Mouse (Mus musculus): ENCODE measurements around the gene Il9r. TPM values are rescaled to one million over a fixed set of nuclear protein-coding genes. Genes with fewer than 3 reads are reported as not detected.
"Not testable (repeated sequence)": the region's sequence is repeated elsewhere in the genome, so short reads cannot be mapped to it uniquely, and the experiment has no call there.

The Il9r gene
- polyA plus RNA-seq, 1 experiment from 2014 or later, result 0.21 TPM

DNA sequence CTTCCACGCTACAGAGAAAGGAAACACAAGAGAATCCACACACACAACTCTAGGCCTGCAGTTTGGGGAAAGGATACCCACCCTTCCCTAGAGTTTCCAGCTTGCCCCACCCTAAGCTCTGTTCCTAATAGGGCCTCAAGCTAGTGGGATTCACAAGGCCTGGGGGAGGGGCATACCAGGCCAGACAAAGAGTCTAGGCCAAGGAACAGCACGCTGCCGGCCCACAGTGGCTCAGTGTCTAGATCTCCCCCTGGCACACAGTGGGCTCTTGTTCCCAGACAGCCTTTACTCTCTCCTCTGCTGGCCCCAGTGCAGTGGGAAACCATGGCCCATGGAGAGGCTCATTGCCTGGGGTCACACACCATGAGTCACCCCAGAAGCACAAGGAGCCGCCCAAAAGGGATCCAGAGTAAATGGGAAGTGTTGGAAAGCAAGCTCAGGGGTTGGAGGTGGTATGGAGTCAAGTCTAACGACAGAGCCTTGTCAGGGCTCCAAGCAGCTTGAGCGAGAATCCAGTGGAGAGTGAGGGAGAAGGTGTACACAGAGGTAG, 18.5 kb upstream of the Il9r start:
- Histone ChIP-seq H3K9ac (replicated peaks) (no peak overlapping the region), H3K27me3 (peaks cover 7% of the 10 kb centered on the region), H3K4me2 (peak overlapping the region; percentile 3; the same call in 1 of the 2 replicates), H3K9me3 (no peaks in the 10 kb centered on the region), H3K36me3 (peaks cover 33% of the 10 kb centered on the region), H3K27ac (0 out of 2 replicates have a peak overlapping the region, but pooled peaks have one; percentile 0), H3K4me3 (replicated peaks) (no peak overlapping the region), H3K4me1 (replicated peaks) (peaks cover 44% of the 10 kb centered on the region)
- ATAC-seq (ENCODE audit: insufficient number of reproducible peaks, insufficient read depth, low FRiP score, low TSS enrichment, low read depth), result no peak
- 64% methylated on average over 6 of the region's 6 CpGs for WGBS

DNA sequence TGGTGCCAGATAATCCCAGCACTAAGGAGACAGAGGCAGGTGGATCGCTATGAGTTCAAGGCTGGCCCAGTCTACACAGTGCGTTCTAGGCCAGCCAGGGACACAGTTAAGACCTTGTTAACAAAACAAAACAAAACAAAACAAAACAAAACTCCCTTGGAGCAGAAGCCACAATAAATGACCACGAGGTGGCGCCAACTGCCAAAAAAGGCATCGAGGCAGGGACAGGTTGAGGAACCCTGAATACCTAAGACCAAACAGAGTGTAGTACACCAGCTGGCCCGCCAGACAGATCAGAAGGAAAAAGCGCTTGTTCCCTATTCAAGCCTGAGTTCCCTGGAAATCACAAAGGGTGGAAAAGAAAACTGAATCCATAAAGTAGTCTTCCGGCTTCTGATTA, 16.8 kb upstream of the Il9r start:
- ATAC-seq (ENCODE audit: insufficient number of reproducible peaks, insufficient read depth, low FRiP score, low TSS enrichment, low read depth), result no peak
- no peak overlapping the region for H3K9ac ChIP-seq (replicated peaks)
- WGBS, result 28% methylated on average over 8 of the region's 8 CpGs
- H3K9me3 ChIP-seq, result no peaks in the 10 kb centered on the region
- no peak overlapping the region for H3K4me2 ChIP-seq
- no peaks in the 10 kb centered on the region for H3K27me3 ChIP-seq
- H3K27ac ChIP-seq, result no peak overlapping the region
- peaks cover 50% of the 10 kb centered on the region for H3K36me3 ChIP-seq
- no peak overlapping the region for H3K4me3 ChIP-seq (replicated peaks)
- H3K4me1 ChIP-seq (replicated peaks), result peaks cover 33% of the 10 kb centered on the region

DNA sequence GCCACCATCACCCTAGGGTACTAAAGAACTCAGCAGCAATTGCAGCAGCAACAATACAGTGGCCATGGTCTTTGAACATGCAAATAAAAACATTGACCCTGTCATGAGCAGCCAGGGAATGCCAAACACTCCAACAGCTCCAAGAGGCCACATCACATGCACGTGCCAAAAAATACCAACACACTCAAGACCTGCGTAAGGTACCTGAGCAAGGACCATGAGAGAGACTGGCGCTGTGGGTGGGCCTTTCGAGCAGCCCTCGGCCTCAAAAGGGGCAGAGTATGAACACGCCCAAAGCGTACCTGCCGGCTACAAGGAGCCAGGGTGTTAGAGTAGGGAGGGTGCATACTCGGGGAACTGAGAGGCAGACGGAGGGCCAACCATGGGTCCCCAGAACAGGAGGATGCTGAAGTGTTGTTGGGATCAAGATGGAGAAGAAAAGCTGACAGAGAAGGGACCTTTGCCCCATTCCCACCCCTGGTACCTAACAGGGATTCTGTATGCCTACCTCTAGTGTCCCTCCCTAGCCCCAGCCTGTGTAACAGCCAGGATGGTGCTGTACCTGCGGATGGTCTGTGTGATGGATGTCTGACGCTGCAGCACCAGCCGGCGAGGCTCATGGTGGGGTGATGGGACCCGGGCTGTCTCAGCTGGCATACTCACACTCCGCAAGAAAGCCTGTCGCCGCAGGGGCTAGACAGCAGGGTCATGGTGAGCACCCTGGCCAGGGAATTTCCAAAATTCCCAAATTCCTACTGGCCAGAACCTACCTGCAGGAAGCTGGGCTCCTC, 15.5 kb upstream of the Il9r start:
- Histone ChIP-seq H3K9ac (replicated peaks) (0 out of 2 replicates have a peak overlapping the region, but pooled peaks have one; percentile 18), H3K4me3 (replicated peaks) (no peak overlapping the region), H3K36me3 (peaks cover 63% of the 10 kb centered on the region), H3K27me3 (no peaks in the 10 kb centered on the region), H3K27ac (no peak overlapping the region), H3K4me1 (replicated peaks) (peaks cover 23% of the 10 kb centered on the region), H3K4me2 (no peak overlapping the region), H3K9me3 (no peaks in the 10 kb centered on the region)
- ATAC-seq (ENCODE audit: insufficient number of reproducible peaks, insufficient read depth, low FRiP score, low TSS enrichment, low read depth), result no peak
- WGBS, result 93% methylated on average over 18 of the region's 18 CpGs

DNA sequence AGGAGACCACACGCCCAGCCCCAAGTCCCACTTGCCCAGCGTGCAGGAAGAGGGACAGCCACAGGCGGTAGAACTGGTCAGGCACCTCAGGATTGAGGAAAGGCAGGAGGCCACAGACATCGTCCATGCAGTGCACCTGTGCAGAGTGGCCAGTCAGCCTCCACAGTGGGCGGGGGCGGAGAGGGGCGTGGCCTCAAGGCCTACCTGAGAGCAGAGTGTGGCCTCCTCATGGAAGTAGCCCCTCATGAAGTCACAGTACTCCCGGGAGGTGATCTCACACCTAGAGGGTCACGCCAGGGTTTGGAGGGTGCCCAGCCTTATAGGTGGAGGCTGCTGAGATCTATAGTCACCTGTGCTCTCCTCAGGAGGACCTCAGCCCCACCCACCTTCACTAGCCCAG, 10.5 kb upstream of the Il9r start:
- no peak overlapping the region for H3K4me3 ChIP-seq (replicated peaks)
- H3K4me1 ChIP-seq (replicated peaks), result peaks cover 8% of the 10 kb centered on the region
- no peaks in the 10 kb centered on the region for H3K27me3 ChIP-seq
- H3K27ac ChIP-seq, result no peak overlapping the region
- H3K4me2 ChIP-seq, result no peak overlapping the region
- H3K9me3 ChIP-seq, result no peaks in the 10 kb centered on the region
- peaks cover 89% of the 10 kb centered on the region for H3K36me3 ChIP-seq
- WGBS, result 87% methylated on average over 9 of the region's 9 CpGs
- no peak for ATAC-seq (ENCODE audit: insufficient number of reproducible peaks, insufficient read depth, low FRiP score, low TSS enrichment, low read depth)
- no peak overlapping the region for H3K9ac ChIP-seq (replicated peaks)

DNA sequence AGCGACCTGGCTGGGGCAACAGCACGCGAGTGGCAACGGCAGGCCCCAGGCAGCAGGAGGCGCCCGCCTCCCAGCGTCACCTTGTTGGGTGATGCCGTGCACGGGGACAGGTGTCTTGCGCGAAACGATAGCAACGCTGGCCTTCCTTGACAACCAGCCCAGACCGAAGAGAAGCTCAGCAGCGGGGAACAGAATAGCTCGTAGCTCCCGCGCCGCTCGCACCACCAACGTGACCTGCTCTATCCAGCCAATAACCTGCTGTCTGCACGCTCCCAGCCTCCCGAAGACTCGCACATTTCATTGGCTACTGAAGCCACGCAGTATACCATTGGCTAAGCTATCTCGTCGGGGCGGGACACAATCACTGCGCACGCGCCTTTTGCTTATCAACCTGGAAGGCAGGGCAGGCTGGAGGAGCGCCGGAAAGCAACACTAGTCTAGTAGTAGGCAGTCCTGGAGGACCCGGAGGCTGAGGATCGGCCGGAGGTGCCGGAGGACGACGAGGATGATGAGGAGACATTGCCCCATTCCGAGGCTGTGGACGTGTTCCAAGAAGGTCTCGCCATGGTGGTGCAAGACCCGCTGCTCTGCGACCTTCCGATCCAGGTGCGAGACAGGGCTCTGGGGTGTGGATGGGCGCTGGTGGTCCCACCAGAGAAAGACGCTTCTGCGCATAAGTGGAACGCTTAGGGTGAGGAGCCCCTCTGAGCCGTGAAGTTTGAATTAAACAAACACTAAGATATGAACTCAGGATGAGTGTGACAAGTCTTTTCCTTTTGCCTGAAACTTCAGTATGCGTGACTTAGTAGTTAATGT, 5.2 kb upstream of the Il9r start, which contains the start of gene Snrnp25:
Gene Snrnp25 (plus strand): TSS at position 358 of the 816 bp plus-strand sequence.
- Histone ChIP-seq H3K27me3 (no peaks in the 10 kb centered on the region), H3K4me1 (replicated peaks) (peaks cover 15% of the 10 kb centered on the region), H3K4me2 (peak within 1 kb of the TSS; percentile 76), H3K9ac (replicated peaks) (peak within 1 kb of the TSS; percentile 73), H3K9me3 (no peaks in the 10 kb centered on the region), H3K27ac (peak within 1 kb of the TSS; percentile 25; the same call in 1 of the 2 replicates), H3K36me3 (peaks cover 35% of the 10 kb centered on the region), H3K4me3 (replicated peaks) (peak within 1 kb of the TSS; percentile 66)
- under 1% methylated on average over 52 of the region's 52 CpGs for WGBS
- peak; percentile 100 for ATAC-seq (ENCODE audit: insufficient number of reproducible peaks, insufficient read depth, low FRiP score, low TSS enrichment, low read depth)

GRCm38 (mm10) chr11:32201922-32202685, 2.0 kb upstream of the Il9r start:
- 74% methylated on average over 11 of the region's 11 CpGs for WGBS

GRCm38 (mm10) chr11:32200992-32201391, 913 bp upstream of the Il9r start:
- H3K27me3 ChIP-seq; H3K36me3 ChIP-seq; H3K9ac ChIP-seq (replicated peaks); H3K9me3 ChIP-seq; H3K27ac ChIP-seq; ATAC-seq (ENCODE audit: insufficient number of reproducible peaks, insufficient read depth, low FRiP score, low TSS enrichment, low read depth); H3K4me2 ChIP-seq; H3K4me3 ChIP-seq (replicated peaks): not testable (repeated sequence)
- H3K4me1 ChIP-seq (replicated peaks), result peaks cover 11% of the 10 kb centered on the region
- 76% methylated on average over 1 of the region's 1 CpGs for WGBS

More at GRCm38 (mm10) chr11:32201922-32202685, 2.0 kb upstream of the Il9r start:
- H3K27me3 ChIP-seq, result no peaks in the 10 kb centered on the region; the same call in 1 of the 2 replicates
- no peak overlapping the region for H3K9ac ChIP-seq (replicated peaks)
- no peak overlapping the region for H3K4me3 ChIP-seq (replicated peaks)
- H3K4me1 ChIP-seq (replicated peaks), result peaks cover 17% of the 10 kb centered on the region
- H3K27ac ChIP-seq, result no peak overlapping the region
- H3K9me3 ChIP-seq, result no peaks in the 10 kb centered on the region
- no peak for ATAC-seq (ENCODE audit: insufficient number of reproducible peaks, insufficient read depth, low FRiP score, low TSS enrichment, low read depth)
- H3K4me2 ChIP-seq, result no peak overlapping the region
- peaks cover 4% of the 10 kb centered on the region; the same call in 1 of the 2 replicates for H3K36me3 ChIP-seq

- H3K9ac ChIP-seq (replicated peaks), result no peak overlapping the region
- H3K27ac ChIP-seq, result no peak overlapping the region
- 0 out of 2 replicates have a peak, but pooled peaks cover 3% of the 10 kb centered on the region for H3K4me1 ChIP-seq (replicated peaks)
- H3K9me3 ChIP-seq, result no peaks in the 10 kb centered on the region
- peaks cover 12% of the 10 kb centered on the region for H3K27me3 ChIP-seq
- H3K4me2 ChIP-seq, result no peak overlapping the region
- ATAC-seq (ENCODE audit: insufficient number of reproducible peaks, insufficient read depth, low FRiP score, low TSS enrichment, low read depth), result no peak
- H3K4me3 ChIP-seq (replicated peaks), result no peak overlapping the region
- no peaks in the 10 kb centered on the region for H3K36me3 ChIP-seq
- WGBS, result 51% methylated on average over 6 of the region's 6 CpGs
Measured at GRCm38 (mm10) chr11:32199230-32199629, 849 bp downstream of the Il9r start.

GRCm38 (mm10) chr11:32198256-32198955, 1.7 kb downstream of the Il9r start:
- H3K27ac ChIP-seq, result no peak overlapping the region
- no peaks in the 10 kb centered on the region for H3K9me3 ChIP-seq
- no peak for ATAC-seq (ENCODE audit: insufficient number of reproducible peaks, insufficient read depth, low FRiP score, low TSS enrichment, low read depth)
- WGBS, result 67% methylated on average over 14 of the region's 14 CpGs
- H3K4me2 ChIP-seq, result no peak overlapping the region
- H3K27me3 ChIP-seq, result peaks cover 12% of the 10 kb centered on the region
- H3K4me3 ChIP-seq (replicated peaks), result no peak overlapping the region
- 0 out of 2 replicates have a peak, but pooled peaks cover 3% of the 10 kb centered on the region for H3K4me1 ChIP-seq (replicated peaks)
- no peaks in the 10 kb centered on the region for H3K36me3 ChIP-seq
- no peak overlapping the region for H3K9ac ChIP-seq (replicated peaks)

GRCm38 (mm10) chr11:32197766-32198165, 2.3 kb downstream of the Il9r start:
- WGBS, result 21% methylated on average over 3 of the region's 3 CpGs
- no peak overlapping the region for H3K9ac ChIP-seq (replicated peaks)
- H3K27me3 ChIP-seq, result peaks cover 12% of the 10 kb centered on the region
- H3K4me3 ChIP-seq (replicated peaks), result no peak overlapping the region
- H3K4me2 ChIP-seq, result no peak overlapping the region
- no peaks in the 10 kb centered on the region for H3K36me3 ChIP-seq
- no peaks in the 10 kb centered on the region for H3K9me3 ChIP-seq
- H3K4me1 ChIP-seq (replicated peaks), result peaks cover 3% of the 10 kb centered on the region; the same call in 1 of the 2 replicates
- no peak overlapping the region for H3K27ac ChIP-seq
- no peak for ATAC-seq (ENCODE audit: insufficient number of reproducible peaks, insufficient read depth, low FRiP score, low TSS enrichment, low read depth)
